Mouse (Mus musculus) induced T-regulatory cell, adult 2 months (primary cell): ENCODE measurements around the gene Gm17359.
"Not testable (repeated sequence)": the region's sequence is repeated elsewhere in the genome, so short reads cannot be mapped to it uniquely, and the experiment has no call there.

Experiments used
- DNase-seq: peaks from one replicate; pipeline ENCODE4 v3.0.0-alpha.2; 2012; ENCODE audit warnings: low read depth

Gene Gm17359

GRCm38 (mm10) chr3:79415081-79415480 is 78.6 kb downstream of the Gm17359 start:
- no peak for DNase-seq

- no peak for DNase-seq
These were observed 79.5 kb downstream of the Gm17359 start for GRCm38 (mm10) chr3:79415929-79416328.

GRCm38 (mm10) chr3:79416944-79417680 is 80.7 kb downstream of the Gm17359 start:
- no peak for DNase-seq

GRCm38 (mm10) chr3:79418921-79419320 is 82.5 kb downstream of the Gm17359 start:
- DNase-seq, result no peak

GRCm38 (mm10) chr3:79425441-79425840 is 89.0 kb downstream of the Gm17359 start:
- no peak for DNase-seq

GRCm38 (mm10) chr3:79433593-79433992 is 97.1 kb downstream of the Gm17359 start:
- DNase-seq, result no peak

GRCm38 (mm10) chr3:79434436-79434835 is 98.0 kb downstream of the Gm17359 start:
- no peak for DNase-seq

- DNase-seq, result no peak
These were observed 98.5 kb downstream of the Gm17359 start for GRCm38 (mm10) chr3:79434985-79435384.

- DNase-seq, result no peak
These were observed 99.7 kb downstream of the Gm17359 start for GRCm38 (mm10) chr3:79436186-79436585.

GRCm38 (mm10) chr3:79438276-79438675 is 101.8 kb downstream of the Gm17359 start:
- no peak for DNase-seq

- no peak for DNase-seq
These were observed 104.6 kb downstream of the Gm17359 start for GRCm38 (mm10) chr3:79440976-79441491.

GRCm38 (mm10) chr3:79443850-79444249 is 107.4 kb downstream of the Gm17359 start:
- peak; percentile 12 for DNase-seq

- no peak for DNase-seq
These were observed 108.6 kb downstream of the Gm17359 start for GRCm38 (mm10) chr3:79445041-79445440.

GRCm38 (mm10) chr3:79446124-79446523 is 109.7 kb downstream of the Gm17359 start:
- DNase-seq, result peak; percentile 6

GRCm38 (mm10) chr3:79446648-79447047 is 110.2 kb downstream of the Gm17359 start:
- not testable (repeated sequence) for DNase-seq

- no peak for DNase-seq
These were observed 112.0 kb downstream of the Gm17359 start for GRCm38 (mm10) chr3:79448421-79448820.

GRCm38 (mm10) chr3:79449361-79449760 is 112.9 kb downstream of the Gm17359 start:
- no peak for DNase-seq

- no peak for DNase-seq
These were observed 116.3 kb downstream of the Gm17359 start for GRCm38 (mm10) chr3:79452696-79453263.

GRCm38 (mm10) chr3:79455761-79456160 is 119.3 kb downstream of the Gm17359 start:
- no peak for DNase-seq

GRCm38 (mm10) chr3:79458651-79459275 is 122.3 kb downstream of the Gm17359 start:
- DNase-seq, result no peak

GRCm38 (mm10) chr3:79469440-79469839 is 133.0 kb downstream of the Gm17359 start:
- no peak for DNase-seq

- DNase-seq, result no peak
These were observed 135.9 kb downstream of the Gm17359 start for GRCm38 (mm10) chr3:79472362-79472761.

- no peak for DNase-seq
These were observed 138.4 kb downstream of the Gm17359 start for GRCm38 (mm10) chr3:79474911-79475310.
